Mouse (Mus musculus) right cerebral cortex, adult 2 months (tissue): ENCODE measurements around the gene Kdm5a.

ENCODE experiments used
- DNase-seq, 2 experiments: peaks; one replicate each; pipeline ENCODE4 v3.0.0; 2021 to 2022; ENCODE audit warnings: low spot score in 2 of 2

Kdm5a gene

GRCm38 (mm10) chr6:120363688-120364522 is at the start of gene Kdm5a, which contains the start of gene Ccdc77:
Gene Kdm5a, plus strand, starts transcription at chr6:120364124.
Gene Ccdc77, minus strand, starts transcription at chr6:120364374.
- peak; percentile 94 to 95 for DNase-seq

DNA sequence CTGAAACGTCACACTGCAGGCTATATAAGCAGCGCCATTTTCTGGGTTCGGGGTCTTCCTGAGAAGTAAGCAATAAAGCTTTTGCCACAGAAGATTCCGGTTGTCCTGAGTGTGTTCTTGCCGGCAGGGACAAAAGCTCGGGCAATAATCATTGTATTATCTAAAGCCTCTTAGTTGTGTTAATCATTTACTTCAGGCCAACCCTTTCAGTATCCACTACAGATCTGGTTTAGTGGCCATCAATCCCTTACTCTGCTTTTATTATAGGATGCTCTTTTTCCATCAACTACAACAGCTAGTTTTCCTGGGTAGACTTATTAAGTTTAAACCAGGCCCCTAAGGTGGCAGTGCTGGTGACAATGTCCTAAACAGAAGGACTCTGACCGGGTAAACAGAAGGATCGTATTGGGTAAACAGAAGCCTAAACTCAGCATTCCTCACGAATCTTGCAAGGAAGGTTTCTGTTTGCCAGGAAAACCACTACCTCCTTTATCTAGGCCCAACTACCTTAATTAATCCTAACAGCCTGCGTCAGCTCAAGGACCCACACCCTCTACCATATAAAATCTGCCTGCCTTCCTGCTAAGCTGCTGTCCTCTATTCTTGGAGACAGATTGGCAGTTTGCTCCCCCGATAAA is 45.5 kb upstream of the Kdm5a start:
- no peak for DNase-seq

- no peak for DNase-seq
Measured at GRCm38 (mm10) chr6:120319129-120319528, 44.8 kb upstream of the Kdm5a start.

DNA sequence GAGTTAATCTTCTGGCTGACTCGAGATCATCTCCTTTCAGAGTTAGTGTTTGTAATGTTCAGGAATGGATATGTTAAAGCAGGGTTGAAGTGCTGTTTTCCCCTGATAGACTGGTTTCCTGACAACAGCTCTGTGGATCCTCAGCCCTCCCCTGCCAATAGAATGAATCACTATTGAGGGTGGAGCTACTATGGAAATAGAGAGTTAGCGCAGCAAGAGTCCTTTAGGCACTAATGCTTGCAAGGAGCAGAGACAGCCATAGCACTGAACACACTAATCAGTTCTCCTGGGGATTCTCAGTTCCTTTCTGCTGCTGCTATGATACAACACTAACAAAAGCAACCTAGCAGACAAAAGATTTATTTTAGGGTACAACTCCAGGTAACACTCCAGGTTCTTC is 43.6 kb upstream of the Kdm5a start:
- no peak for DNase-seq

DNA sequence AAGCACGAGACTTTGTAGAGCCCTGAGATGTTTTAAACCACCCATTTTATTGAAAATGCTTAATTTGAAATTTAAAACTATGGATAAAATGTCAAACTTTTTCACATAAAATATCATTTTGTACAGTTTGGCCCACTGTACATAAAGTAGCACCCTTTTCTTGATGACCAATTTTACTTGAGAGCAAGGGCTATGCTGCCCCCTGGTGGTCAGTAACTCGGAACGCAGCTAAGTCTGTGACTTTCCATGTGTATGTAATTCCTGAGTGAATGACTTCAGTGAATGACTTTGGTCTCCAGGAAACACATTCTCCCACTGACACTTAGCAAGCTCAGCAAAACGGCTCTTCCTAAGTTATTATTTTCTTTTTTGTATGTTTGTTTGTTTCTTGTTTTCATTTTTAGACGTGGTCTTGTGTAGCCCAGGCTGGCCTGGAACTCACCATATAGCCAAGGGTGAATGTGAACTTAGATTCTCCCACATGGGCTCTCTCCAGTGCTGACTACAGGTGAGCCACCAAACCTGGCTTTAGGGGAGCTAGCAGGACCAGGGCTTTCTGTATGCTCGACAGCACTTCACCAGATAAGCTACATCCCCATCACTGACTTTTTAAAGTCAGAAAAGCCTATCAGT is 39.5 kb upstream of the Kdm5a start:
- peak; percentile 67 to 70 for DNase-seq

- DNase-seq = no peak
Measured at GRCm38 (mm10) chr6:120332351-120332750, 31.6 kb upstream of the Kdm5a start.

- no peak for DNase-seq
Measured at GRCm38 (mm10) chr6:120343992-120344391, 19.9 kb upstream of the Kdm5a start.

DNA sequence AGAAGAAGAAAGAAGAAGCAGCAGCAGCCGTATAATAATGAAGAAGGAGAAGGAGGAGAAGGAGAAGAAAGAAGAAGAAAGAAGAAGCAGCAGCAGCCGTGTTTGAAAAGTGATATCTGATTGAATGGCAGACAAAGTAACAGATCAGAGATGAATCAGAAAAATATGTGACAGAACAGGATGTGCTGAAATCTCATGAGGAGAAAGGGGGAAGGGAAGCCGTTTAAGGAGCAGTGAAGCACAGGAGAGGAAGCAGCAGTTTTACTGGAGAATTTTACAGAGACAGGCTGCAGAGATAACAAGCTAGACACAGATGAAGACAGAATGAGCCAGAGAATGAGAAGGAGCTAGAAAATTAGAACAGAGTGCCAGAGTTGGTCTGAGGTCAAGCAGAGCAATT is 14.9 kb upstream of the Kdm5a start:
- DNase-seq = no peak

DNA sequence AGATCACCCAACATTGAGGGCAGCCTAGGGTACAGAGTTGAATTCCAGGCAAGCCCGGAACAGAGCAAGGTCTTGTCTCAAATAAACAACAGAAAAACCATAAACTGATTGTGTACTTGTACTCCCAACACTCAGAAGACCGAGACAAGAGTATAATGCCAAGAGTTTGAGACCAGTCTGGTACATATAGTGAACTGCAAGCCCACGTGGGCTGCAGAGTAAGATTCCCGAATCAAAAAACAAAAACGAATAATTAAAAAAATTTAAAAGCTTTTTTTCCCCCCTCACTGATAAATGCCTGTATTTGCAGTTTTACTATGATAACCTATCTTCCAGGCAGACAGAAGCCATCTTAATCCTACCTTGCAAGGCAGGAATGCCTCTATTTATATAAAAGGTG is 7.4 kb upstream of the Kdm5a start:
- DNase-seq = no peak

DNA sequence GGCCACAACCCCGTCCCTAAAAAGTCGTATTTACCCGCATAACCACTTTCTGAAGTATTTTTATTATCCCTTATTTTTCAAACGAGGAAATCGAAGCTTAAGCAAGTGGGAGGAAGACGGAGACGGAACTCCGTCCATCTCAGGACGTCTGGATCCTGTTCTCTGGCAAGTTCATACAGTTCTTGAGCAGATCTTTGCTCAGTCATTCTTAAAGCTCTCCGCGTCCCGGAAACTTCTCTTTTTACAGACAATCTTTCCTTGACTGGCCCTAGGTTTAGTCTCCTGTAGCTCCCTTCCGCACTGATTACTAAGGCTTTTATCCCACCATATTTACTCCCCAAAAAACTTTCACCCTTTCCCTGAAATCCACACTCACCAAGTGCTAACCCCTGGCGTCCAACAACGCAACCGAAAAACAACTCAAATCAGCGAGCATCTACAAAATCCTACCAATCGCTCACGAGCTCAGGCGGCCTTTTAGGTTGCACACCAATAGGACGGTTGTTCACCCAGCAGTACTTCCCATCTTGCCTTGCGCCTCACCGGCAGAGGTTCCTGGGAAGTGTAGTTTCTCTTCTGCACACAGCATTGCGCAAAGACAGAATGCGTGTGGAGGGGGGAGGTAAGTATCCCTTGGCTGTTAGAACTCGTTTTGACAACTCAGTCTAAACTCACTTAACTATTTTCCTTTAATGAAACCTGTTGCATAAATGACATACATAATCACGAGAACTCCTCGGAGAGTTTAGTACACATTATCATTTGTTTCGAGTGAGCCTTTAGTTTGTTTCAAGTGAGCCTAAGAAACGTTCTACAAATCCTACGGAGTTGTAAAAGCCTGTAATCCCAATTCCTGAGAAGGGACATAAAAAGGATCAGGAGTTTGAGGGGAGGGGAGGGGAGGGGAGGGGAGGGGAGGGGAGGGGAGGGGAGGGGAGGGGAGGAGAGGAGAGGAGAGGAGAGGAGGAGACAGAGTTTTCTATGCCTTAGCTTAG is 6.7 kb upstream of the Kdm5a start:
- DNase-seq = peak; percentile 85 to 88

DNA sequence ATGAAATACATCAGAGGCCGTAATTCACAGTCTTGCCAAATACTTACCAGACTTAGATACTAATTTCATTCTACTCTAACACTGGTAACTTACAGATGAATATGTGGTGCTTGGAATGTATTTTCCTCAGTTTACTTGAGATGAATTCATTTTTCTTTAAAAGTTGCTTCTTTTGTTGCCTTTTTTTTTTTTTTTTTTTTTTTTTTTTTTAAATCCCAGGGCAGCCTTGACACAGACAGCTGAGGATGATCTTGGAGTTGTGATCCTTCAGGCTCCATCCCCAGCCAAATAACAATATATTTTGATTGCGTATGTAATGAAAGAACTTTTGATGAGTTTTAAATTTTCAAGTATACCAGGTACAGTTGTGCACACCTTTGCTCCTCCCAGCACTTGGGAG is 1.8 kb upstream of the Kdm5a start:
- DNase-seq = no peak

DNA sequence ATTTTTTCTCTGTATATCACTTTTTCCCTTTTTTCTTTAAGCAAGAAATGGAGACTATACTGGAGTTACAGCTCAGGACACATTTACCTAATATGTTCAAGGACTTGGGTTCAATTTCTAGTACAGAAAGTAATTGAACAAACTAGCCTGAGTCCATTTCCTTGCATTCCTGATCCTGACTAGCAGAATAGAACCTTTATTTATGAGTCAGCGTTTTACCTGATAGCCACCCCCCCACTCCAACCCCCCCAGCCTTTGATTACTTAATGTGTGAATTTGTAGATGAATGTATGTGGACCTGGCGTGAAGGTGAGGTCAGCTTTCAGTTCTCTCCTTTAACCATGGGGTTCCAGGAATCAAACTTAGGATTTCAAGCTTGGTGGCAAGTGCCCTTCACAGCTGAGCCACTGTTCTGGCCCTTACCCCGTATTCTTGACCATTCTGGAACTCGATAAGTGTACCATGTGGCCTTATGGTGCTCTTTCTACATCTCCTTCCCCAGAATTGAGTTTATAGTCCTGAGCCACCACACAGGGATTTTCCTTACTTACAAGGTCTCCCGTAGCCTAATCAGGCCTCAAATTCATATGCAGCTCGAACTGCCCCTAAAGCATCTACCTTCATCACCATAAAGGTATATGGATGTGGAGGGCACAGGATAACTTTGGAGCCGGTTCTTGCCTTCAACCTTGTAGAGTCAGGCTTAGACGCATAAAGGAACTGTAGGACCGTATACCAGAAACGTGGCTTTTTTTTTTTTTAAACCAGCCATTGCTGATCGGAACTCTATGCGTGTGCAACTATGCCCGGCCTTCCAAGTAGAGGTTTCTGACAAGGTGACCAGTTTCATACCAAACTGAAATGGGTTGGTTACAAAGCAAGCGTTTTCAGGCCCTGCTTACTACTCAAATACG is 893 bp upstream of the Kdm5a start:
- DNase-seq = no peak

- no peak for DNase-seq
Measured at GRCm38 (mm10) chr6:120364523-120364905, 590 bp downstream of the Kdm5a start.

DNA sequence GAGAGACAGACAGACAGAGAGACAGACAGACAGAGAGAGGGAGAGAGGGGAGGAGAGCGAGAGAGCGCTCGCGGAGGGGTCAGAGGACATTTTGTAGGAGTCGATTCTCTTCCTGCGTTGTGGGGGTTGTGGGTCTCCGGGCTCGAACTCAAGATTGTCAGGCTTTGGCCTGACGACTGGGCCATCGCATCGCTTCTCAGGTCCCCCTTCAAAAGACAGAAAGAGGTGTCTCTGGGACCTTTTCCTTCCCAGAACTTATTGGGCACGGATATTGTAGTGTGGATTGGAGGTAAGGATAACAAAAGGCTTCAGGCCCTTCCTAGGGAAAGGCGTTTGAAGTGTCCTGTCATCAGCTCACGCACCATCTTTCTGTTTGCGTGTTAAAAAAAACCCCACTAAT is 1.1 kb downstream of the Kdm5a start:
- no peak for DNase-seq

- DNase-seq = no peak
Measured at GRCm38 (mm10) chr6:120376736-120377135, 12.8 kb downstream of the Kdm5a start.

- no peak for DNase-seq
Measured at GRCm38 (mm10) chr6:120390054-120390453, 26.1 kb downstream of the Kdm5a start.

GRCm38 (mm10) chr6:120392811-120393210 is 28.9 kb downstream of the Kdm5a start:
- DNase-seq = no peak

GRCm38 (mm10) chr6:120395622-120396345 is 31.9 kb downstream of the Kdm5a start:
- DNase-seq = no peak

DNA sequence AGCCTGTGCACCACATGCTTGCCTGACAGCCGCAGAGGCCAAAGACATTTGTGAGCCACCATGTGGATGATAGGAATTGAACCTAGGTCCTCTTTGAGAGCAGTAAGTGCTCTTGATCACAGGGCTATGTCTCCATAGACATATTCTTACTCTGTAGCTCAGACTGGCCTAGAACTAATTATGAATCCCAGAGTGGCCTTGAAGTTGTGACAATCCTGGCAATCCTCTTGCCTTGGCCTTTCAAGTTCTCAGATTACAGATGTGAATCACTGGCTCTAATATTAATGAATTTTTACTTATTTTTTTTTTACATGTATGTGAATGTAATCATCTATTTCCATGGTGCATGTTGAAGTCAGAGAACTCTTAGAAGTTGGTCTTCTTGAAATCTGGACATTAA is 40.0 kb downstream of the Kdm5a start:
- no peak for DNase-seq

DNA sequence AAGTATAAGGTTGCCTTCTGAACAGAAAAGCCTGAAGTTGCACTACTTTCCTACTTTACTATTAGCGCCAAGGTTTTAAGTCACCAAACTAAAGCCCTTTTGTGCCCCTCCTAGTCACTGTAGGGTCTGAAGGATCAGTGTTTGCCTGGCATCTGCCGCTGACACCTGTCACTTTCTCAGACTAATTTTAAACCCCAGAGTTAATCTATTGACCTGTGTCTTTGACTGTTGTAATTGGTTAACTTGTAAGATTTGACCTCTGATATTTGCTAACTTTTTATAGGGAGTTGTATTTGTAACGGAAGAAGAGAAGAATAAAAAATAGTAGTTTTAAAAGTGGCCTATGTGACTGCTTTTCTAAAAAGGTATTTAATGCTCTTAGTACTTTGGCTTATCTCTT is 74.2 kb downstream of the Kdm5a start:
- DNase-seq = no peak
